Mouse (Mus musculus) thymus, adult 2 months (tissue): ENCODE data around the gene Olfr509.

Experiments used
- CTCF ChIP-seq: fragments of 200-500 bp; IDR thresholded peaks from 2 replicates; pipeline ENCODE4 v1.5.1; 2012; ENCODE audit warnings: mild to moderate bottlenecking, control low read depth, low read length, moderate library complexity, borderline replicate concordance; ENCODE audit not compliant: control insufficient read depth, poor library complexity, insufficient read depth; ENCODE audit errors: extremely low read depth
- POLR2A ChIP-seq: fragments of 200-500 bp; IDR thresholded peaks from 2 replicates; pipeline ENCODE4 v1.6.1; 2012; ENCODE audit warnings: mild to moderate bottlenecking, low read length, control low read depth, moderate library complexity; ENCODE audit not compliant: control insufficient read depth, poor library complexity, insufficient read depth; ENCODE audit errors: extremely low read depth

- TF ChIP-seq POLR2A (no peak), CTCF (no peak)
Observed at GRCm38 (mm10) chr7:108610487-108610886, 41.2 kb downstream of the Olfr509 start, which contains the start of gene Olfr506.
